Mouse (Mus musculus) heart, postnatal 0 days (tissue): ENCODE results near the gene Scml4.

Experiments used
- CTCF ChIP-seq: IDR thresholded peaks from 2 replicates; pipeline ENCODE4 v1.5.1; 2016; ENCODE audit warnings: antibody characterized with exemption, control low read depth, low read depth
- EP300 ChIP-seq: IDR thresholded peaks from 2 replicates; pipeline ENCODE4 v1.6.1; 2016; ENCODE audit warnings: antibody characterized with exemption, low read depth

DNA sequence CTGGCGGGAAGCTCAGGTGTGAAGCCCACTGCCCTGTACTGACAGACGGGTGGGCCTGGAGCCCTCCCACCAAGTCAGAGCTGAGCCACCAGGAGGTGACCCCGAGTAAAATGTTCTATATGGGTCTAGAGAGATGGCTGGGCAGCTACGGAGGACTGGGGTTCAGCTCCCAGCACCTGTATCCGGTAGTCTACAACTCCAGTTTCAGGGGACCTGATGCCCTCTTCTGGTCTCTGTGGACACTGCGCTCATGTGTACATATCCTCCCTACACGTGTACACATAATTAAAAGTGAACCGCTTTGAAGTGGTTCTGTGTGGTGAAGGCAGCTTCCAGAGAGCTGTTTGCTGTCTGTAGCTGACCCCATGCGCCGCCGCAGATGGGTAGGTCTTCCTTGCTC lies 20.1 kb upstream of the Scml4 start:
- no peak for TF ChIP-seq CTCF
- TF ChIP-seq EP300 = no peak
